Mouse (Mus musculus): ENCODE results near the gene Fxyd7. TPM values are rescaled to one million over a fixed set of nuclear protein-coding genes. Genes with fewer than 3 reads are reported as not detected.

The Fxyd7 gene
- polyA plus RNA-seq, 1 experiment, result not detected

DNA sequence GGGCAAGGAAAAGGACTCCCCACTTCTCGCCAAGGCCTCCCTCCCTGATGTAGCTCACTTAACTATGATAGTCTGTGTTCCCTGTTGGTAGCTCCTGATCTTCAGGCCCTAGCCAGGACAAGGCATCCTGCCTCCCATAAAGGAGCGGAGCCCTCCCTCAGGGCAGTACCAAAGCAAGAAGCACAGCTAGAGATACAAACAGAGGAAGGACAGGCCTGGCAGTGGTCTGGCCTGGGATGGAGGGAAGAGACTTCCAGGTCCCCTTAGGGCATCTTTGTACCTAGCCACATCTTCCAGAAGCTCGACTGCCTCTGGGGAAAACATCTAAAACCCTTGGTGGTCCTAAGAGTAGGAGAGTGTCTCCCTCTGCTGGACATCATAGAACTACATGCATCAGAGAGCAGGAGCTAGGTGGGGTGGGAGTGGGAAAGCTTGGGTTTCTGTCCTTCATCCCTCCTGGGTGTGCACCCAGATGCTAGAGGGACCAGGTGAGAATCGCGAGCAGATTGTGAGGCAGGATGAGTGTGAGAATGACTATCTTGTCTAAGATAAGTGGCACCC is 26.7 kb upstream of the Fxyd7 start:
- Histone ChIP-seq H3K27ac (ENCODE audit: insufficient read depth, low read length) (no peak overlapping the region), H3K4me1 (ENCODE audit: control insufficient read depth, insufficient read depth, low read length) (no peaks in the 10 kb centered on the region), H3K4me3 (ENCODE audit: insufficient read depth, low read length) (no peak overlapping the region)
- TF ChIP-seq CTCF (IDR thresholded peaks at IDR 0.05; ENCODE audit: borderline replicate concordance, insufficient read depth, low read length) (no peak; the same call in 1 of the 2 replicates), POLR2A (IDR thresholded peaks at IDR 0.05; ENCODE audit: low read depth, low read length) (no peak)

DNA sequence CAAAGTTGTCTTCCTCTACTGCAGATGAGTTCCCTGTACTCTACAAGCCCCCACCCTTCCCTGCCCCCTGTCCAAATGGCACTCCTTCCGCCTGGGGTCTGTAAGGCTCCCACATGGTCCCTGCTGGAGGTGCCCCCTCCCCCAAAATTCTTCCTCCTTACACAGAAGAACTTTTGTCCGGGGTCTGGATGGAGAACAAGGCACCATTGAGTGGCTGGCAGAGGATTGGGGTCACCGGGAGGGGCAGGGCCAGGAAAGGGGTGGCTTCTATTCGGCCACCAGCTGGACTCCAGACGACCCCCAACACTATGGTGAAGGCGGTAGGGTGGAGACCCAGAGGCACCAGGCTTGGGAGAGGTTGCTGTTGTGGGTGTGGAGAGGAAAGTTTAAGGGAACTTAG is 26.2 kb upstream of the Fxyd7 start:
- H3K4me3 ChIP-seq (ENCODE audit: insufficient read depth, low read length), result no peak overlapping the region
- no peak for TF ChIP-seq CTCF (IDR thresholded peaks at IDR 0.05; ENCODE audit: borderline replicate concordance, insufficient read depth, low read length)
- TF ChIP-seq POLR2A (IDR thresholded peaks at IDR 0.05; ENCODE audit: low read depth, low read length), result no peak
- no peaks in the 10 kb centered on the region for H3K4me1 ChIP-seq (ENCODE audit: control insufficient read depth, insufficient read depth, low read length)
- no peak overlapping the region for H3K27ac ChIP-seq (ENCODE audit: insufficient read depth, low read length)

DNA sequence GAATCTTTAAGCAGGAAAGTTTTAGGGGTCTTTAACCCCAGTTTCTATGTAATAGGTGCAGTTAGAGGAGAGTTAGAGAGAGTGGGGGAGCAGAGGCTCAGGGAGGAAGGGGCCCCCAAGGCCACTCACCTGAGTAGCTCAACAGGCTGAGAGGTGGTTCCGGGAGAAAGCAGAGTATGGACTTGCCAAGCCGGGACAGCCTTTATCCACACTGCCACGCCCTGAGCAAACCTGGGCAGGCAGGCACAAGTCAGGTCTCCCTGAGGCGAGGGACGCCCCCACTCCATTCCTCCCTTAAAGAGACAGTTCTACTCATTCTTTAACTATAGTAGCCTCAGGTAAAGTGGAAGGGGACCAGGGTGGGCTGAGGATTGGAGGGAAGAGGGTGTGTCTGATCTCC is 25.2 kb upstream of the Fxyd7 start, which contains the start of gene Fxyd3:
TSS of gene Fxyd3 (minus strand) at position 213 of the 400 bp plus-strand sequence.
- Histone ChIP-seq H3K4me1 (ENCODE audit: control insufficient read depth, insufficient read depth, low read length) (no peaks in the 10 kb centered on the region), H3K27ac (ENCODE audit: insufficient read depth, low read length) (no peak within 1 kb of the TSS), H3K4me3 (ENCODE audit: insufficient read depth, low read length) (no peak within 1 kb of the TSS)
- TF ChIP-seq POLR2A (IDR thresholded peaks at IDR 0.05; ENCODE audit: low read depth, low read length), result no peak
- TF ChIP-seq CTCF (IDR thresholded peaks at IDR 0.05; ENCODE audit: borderline replicate concordance, insufficient read depth, low read length), result no peak

DNA sequence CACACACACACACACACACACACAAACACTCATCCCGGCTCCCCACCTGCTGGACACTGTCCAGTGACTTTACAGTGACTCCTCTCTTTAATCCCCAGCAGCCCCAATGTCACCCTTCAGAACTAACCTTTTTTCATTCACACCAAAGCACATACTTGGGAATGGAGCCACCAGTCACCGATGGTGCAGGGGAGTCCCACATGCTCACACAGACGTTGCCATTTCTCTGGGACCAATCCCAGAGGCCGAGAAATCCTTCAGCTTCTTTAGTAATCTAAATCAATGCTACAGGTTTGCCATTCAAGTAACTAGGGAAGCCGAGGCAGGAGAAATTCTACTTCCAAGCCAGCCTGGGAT is 23.4 kb upstream of the Fxyd7 start:
- no peaks in the 10 kb centered on the region for H3K4me1 ChIP-seq (ENCODE audit: control insufficient read depth, insufficient read depth, low read length)
- no peak overlapping the region for H3K4me3 ChIP-seq (ENCODE audit: insufficient read depth, low read length)
- TF ChIP-seq CTCF (IDR thresholded peaks at IDR 0.05; ENCODE audit: borderline replicate concordance, insufficient read depth, low read length) (no peak), POLR2A (IDR thresholded peaks at IDR 0.05; ENCODE audit: low read depth, low read length) (no peak)

DNA sequence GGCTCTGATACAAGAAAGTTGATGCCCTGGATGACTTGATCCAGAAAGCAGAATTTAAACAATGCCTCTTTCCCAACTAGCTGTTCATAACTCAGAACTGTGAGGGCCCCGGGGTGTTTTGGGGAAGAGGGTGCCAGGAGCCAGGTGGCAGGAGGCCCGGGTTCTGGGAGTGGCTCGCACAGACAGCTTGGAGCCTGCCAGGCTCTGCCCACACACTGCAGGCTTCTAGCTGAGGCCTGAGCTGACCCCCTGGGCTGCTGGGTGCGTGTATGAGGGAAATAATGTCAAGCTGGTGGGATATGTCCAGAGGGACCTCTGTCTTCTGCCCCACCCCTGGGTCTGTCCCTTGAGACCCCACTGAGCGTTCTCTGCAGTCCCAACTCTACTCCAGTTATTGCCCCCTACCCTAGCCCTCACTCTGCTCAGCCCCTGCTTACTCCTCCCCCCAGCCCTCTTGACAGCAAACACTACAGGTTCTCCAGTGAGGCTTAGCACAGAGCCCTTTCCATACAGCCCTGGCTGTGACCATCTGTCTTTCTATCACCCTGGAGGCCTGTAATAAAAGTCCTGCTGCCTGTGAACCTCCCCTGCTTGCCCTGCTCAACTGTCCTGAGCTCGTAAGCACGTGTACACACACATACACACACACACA is 22.9 kb upstream of the Fxyd7 start:
- H3K4me1 ChIP-seq (ENCODE audit: control insufficient read depth, insufficient read depth, low read length), result no peaks in the 10 kb centered on the region
- TF ChIP-seq POLR2A (IDR thresholded peaks at IDR 0.05; ENCODE audit: low read depth, low read length) (no peak), CTCF (IDR thresholded peaks at IDR 0.05; ENCODE audit: borderline replicate concordance, insufficient read depth, low read length) (no peak)
- no peak overlapping the region for H3K27ac ChIP-seq (ENCODE audit: insufficient read depth, low read length)
- H3K4me3 ChIP-seq (ENCODE audit: insufficient read depth, low read length), result no peak overlapping the region

More for the DNA sequence above, 23.4 kb upstream of the Fxyd7 start:
- H3K27ac ChIP-seq (ENCODE audit: insufficient read depth, low read length), result no peak overlapping the region

DNA sequence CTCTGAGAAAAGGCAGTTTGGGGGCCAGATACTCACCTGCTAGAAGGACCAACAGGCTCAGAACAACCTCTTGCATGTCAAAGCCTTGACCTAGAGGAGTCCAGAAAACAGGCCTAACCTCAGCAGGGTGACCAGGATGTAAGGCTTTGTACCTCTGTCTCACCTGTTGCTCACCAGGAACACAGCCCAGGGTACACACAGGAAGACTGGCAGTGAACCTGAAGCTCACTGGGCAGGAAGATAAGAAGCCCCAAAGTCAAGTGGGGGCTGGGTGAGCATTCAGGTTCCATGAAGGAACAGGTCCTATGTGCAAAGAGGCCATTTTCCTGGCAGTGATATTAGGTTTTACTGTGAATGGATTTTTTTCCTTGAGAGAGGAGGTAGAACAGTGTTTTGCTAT is 22.3 kb upstream of the Fxyd7 start:
- Histone ChIP-seq H3K4me3 (ENCODE audit: insufficient read depth, low read length) (no peak overlapping the region), H3K4me1 (ENCODE audit: control insufficient read depth, insufficient read depth, low read length) (no peaks in the 10 kb centered on the region), H3K27ac (ENCODE audit: insufficient read depth, low read length) (no peak overlapping the region)
- TF ChIP-seq CTCF (IDR thresholded peaks at IDR 0.05; ENCODE audit: borderline replicate concordance, insufficient read depth, low read length) (no peak), POLR2A (IDR thresholded peaks at IDR 0.05; ENCODE audit: low read depth, low read length) (no peak)

DNA sequence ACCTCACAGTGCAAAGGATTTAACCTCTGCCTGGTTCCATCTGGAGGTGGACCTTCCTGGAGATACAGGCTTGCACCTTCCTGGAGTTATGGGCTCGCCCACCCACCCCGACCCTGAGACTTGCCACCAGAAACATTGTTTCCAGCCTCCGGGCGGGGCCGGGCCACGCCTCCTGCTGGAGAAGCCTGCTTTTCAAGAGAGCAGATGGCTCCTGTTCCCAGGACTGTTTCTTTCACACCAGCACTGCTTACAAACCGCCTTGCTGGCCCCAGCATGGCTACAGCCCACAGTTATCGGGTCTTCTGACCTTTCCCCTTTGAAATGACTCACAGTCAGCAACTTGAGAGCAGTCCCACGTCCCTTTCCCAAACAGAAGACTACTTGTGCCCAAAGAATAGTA is 21.1 kb upstream of the Fxyd7 start:
- no peak overlapping the region for H3K27ac ChIP-seq (ENCODE audit: insufficient read depth, low read length)
- H3K4me3 ChIP-seq (ENCODE audit: insufficient read depth, low read length), result no peak overlapping the region
- H3K4me1 ChIP-seq (ENCODE audit: control insufficient read depth, insufficient read depth, low read length), result no peaks in the 10 kb centered on the region
- TF ChIP-seq CTCF (IDR thresholded peaks at IDR 0.05; ENCODE audit: borderline replicate concordance, insufficient read depth, low read length) (no peak), POLR2A (IDR thresholded peaks at IDR 0.05; ENCODE audit: low read depth, low read length) (no peak)

DNA sequence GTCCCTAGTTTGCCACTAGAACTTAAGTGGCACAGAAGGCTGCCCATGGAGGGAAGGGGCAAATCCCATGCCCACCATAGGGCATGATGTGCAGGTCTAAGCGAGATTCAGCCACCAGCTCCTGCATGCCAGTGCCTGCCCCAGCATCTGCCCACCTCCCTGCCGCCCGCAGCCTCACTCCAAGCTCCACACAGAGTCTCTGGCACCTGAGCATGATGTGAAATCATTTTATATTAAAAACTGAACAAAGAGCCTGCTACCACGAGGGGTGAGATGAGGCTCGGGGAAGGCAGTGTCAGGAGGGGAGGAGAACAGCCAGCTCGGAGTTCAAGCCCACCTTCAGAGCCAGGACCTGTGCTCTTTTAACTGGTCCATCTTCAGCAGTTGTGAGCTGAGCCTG is 19.1 kb upstream of the Fxyd7 start:
- TF ChIP-seq CTCF (IDR thresholded peaks at IDR 0.05; ENCODE audit: borderline replicate concordance, insufficient read depth, low read length) (no peak), POLR2A (IDR thresholded peaks at IDR 0.05; ENCODE audit: low read depth, low read length) (no peak)
- no peak overlapping the region for H3K4me3 ChIP-seq (ENCODE audit: insufficient read depth, low read length)
- no peak overlapping the region for H3K27ac ChIP-seq (ENCODE audit: insufficient read depth, low read length)
- H3K4me1 ChIP-seq (ENCODE audit: control insufficient read depth, insufficient read depth, low read length), result no peaks in the 10 kb centered on the region

DNA sequence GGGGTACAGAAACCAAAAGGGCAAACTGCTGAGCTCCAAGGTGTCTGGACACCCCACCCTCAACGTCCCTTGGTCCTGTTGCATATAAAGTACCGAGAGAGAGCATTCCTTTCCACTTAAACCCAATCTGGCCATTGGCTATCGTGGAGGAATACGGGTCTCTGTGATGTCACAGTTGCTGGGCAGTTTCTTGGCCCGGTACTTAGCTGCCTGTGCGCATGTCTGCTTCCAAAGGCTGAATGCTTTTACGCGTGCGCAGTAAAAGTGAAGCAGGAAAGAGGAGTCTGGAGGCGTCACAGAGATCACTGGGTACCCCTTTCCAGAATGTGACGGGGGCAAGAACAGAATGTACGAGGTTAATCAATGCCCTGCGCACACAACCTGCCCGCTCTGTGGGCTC is 18.2 kb upstream of the Fxyd7 start:
- H3K27ac ChIP-seq (ENCODE audit: insufficient read depth, low read length), result no peak overlapping the region
- TF ChIP-seq POLR2A (IDR thresholded peaks at IDR 0.05; ENCODE audit: low read depth, low read length) (no peak), CTCF (IDR thresholded peaks at IDR 0.05; ENCODE audit: borderline replicate concordance, insufficient read depth, low read length) (no peak)
- no peaks in the 10 kb centered on the region for H3K4me1 ChIP-seq (ENCODE audit: control insufficient read depth, insufficient read depth, low read length)
- no peak overlapping the region for H3K4me3 ChIP-seq (ENCODE audit: insufficient read depth, low read length)

DNA sequence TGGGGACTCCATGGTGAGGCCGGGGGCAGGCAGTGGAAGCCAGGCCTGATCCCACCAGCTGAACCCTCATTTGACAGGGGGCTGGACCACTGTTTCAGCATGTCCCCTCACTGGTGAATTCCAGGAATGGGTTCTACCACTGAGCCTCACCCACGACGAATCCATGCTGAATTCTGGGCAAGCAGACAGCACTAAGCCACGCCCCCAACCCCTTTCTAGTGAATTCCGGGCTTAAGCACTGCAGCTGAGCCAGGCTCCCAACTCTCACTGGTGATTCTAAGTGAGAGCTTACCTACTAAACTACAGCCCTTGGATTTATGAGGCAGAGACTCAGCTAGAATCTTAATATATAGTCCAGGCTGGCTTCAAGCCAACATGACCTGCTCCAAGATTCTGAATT is 16.6 kb upstream of the Fxyd7 start:
- H3K27ac ChIP-seq (ENCODE audit: insufficient read depth, low read length), result no peak overlapping the region
- TF ChIP-seq CTCF (IDR thresholded peaks at IDR 0.05; ENCODE audit: borderline replicate concordance, insufficient read depth, low read length), result no peak
- no peak for TF ChIP-seq POLR2A (IDR thresholded peaks at IDR 0.05; ENCODE audit: low read depth, low read length)
- no peak overlapping the region for H3K4me3 ChIP-seq (ENCODE audit: insufficient read depth, low read length)
- H3K4me1 ChIP-seq (ENCODE audit: control insufficient read depth, insufficient read depth, low read length), result no peaks in the 10 kb centered on the region

Measured in embryonic fibroblast, embryonic 13.5 days (primary cell).